Mouse (Mus musculus) ES-E14 (cell line): ENCODE measurements at regions not wholly inside any gene's neighbourhood (a gene's known extent, or its start where the extent isn't known, plus 50 kb on each side); places are given as distances from the start of the nearest gene placed in this dataset.

ENCODE experiments used
- HCFC1 ChIP-seq: IDR thresholded peaks from 2 replicates; pipeline ENCODE4 v1.6.1; 2012; ENCODE audit warnings: low read length, inconsistent platforms, borderline replicate concordance; ENCODE audit not compliant: insufficient read depth
- MAFK ChIP-seq: IDR thresholded peaks from 2 replicates; pipeline ENCODE4 v1.6.1; 2014; ENCODE audit warnings: mild to moderate bottlenecking, low read depth, low read length, inconsistent platforms; ENCODE audit not compliant: insufficient read depth
- ZC3H11A ChIP-seq: IDR thresholded peaks from 2 replicates; pipeline ENCODE4 v1.6.1; 2012; ENCODE audit warnings: low read depth, mild to moderate bottlenecking, inconsistent platforms, low read length, borderline replicate concordance

- TF ChIP-seq MAFK (no peak), ZC3H11A (no peak), HCFC1 (no peak)
These were observed 235.5 kb upstream of the Zic4 start for GRCm38 (mm10) chr9:91126630-91127245.
